Mouse (Mus musculus) G1E (cell line): ENCODE measurements around the gene Deaf1. TPM values are rescaled to one million over a fixed set of nuclear protein-coding genes. Genes with fewer than 3 reads are reported as not detected.

Experiments used
- ATAC-seq: 2 replicates; pipeline ENCODE4 v1.8.0; 2016; ENCODE audit warnings: mild to moderate bottlenecking; ENCODE audit not compliant: insufficient number of reproducible peaks, poor library complexity, low FRiP score, severe bottlenecking; ENCODE audit errors: extremely low read depth
- DNase-seq: peaks from one replicate; pipeline ENCODE4 v3.0.0; 2012; ENCODE audit warnings: low spot score
- H3K27me3 ChIP-seq: 2 replicates; pipeline ENCODE4 v1.6.1; 2012; ENCODE audit warnings: mild to moderate bottlenecking, low read length, inconsistent platforms; ENCODE audit not compliant: insufficient read depth
- H3K36me3 ChIP-seq: replicated peaks from 2 replicates; pipeline ENCODE3; 2012; ENCODE audit warnings: mild to moderate bottlenecking, inconsistent platforms
- H3K4me1 ChIP-seq: 2 replicates; pipeline ENCODE4 v1.6.1; 2012; ENCODE audit warnings: low read depth, low read length, inconsistent platforms, mixed read lengths; ENCODE audit not compliant: insufficient read depth
- H3K4me3 ChIP-seq: 2 replicates; pipeline ENCODE4 v1.5.1; 2012; ENCODE audit warnings: low read depth, mild to moderate bottlenecking, inconsistent platforms, low read length, moderate library complexity, mixed read lengths
- H3K9me3 ChIP-seq: replicated peaks from 2 replicates; pipeline ENCODE4 v1.6.1; 2012; ENCODE audit warnings: inconsistent platforms
- CTCF ChIP-seq: IDR thresholded peaks from 2 replicates; pipeline ENCODE4 v1.5.1; 2012; ENCODE audit warnings: low read depth, low read length, inconsistent platforms, mixed read lengths
- GATA1 ChIP-seq: IDR thresholded peaks from 2 replicates; pipeline ENCODE4 v1.6.1; 2012; ENCODE audit warnings: borderline replicate concordance, low read length, inconsistent platforms, mixed read lengths
- GATA2 ChIP-seq: IDR thresholded peaks from 2 replicates; pipeline ENCODE4 v1.6.1; 2012; ENCODE audit warnings: low read depth, low read length, inconsistent platforms, borderline replicate concordance
- POLR2AphosphoS5 ChIP-seq: IDR thresholded peaks from 2 replicates; pipeline ENCODE4 v1.6.1; 2012; ENCODE audit warnings: low read depth, low read length, inconsistent platforms; ENCODE audit not compliant: insufficient replicate concordance
- TAL1 ChIP-seq: conservative IDR thresholded peaks from 2 replicates; pipeline ENCODE4 v1.6.1; 2012; ENCODE audit warnings: low read depth, low read length, inconsistent platforms, mixed read lengths
- polyA plus RNA-seq: library from polyadenylated mRNA; stranded (reverse); fragments of >175 nt; gene quantifications from 2 replicates; pipeline ENCODE4 v1.2.3, GENCODE M21; 2012
- total RNA-seq, 2 experiments: library from RNA; stranded (forward) in 1 of 2; stranded (reverse) in 1 of 2; fragments of 200-1000 nt in 1 of 2; fragments of >200 nt in 1 of 2; fragmentation: Nextera tagmentation in 1 of 2; gene quantifications; 2 replicates each; pipeline ENCODE4 v1.2.3; 2014 to 2017

Gene Deaf1
- total and polyA plus RNA-seq, 3 experiments: 27.0 to 55.8 (median 41.2) TPM

- DNase-seq: no peak
- H3K27me3 ChIP-seq: peaks cover 55% of the 10 kb centered on the region
- H3K36me3 ChIP-seq: no peaks in the 10 kb centered on the region
- no peak overlapping the region for H3K4me3 ChIP-seq
- TF ChIP-seq POLR2AphosphoS5 (no peak), CTCF (no peak), GATA2 (no peak), TAL1 (no peak), GATA1 (no peak)
- H3K4me1 ChIP-seq: peaks cover 28% of the 10 kb centered on the region
- no peak for ATAC-seq
- H3K9me3 ChIP-seq: no peaks in the 10 kb centered on the region
Observed at GRCm38 (mm10) chr7:141355626-141356326, 28.3 kb upstream of the Deaf1 start.

DNA sequence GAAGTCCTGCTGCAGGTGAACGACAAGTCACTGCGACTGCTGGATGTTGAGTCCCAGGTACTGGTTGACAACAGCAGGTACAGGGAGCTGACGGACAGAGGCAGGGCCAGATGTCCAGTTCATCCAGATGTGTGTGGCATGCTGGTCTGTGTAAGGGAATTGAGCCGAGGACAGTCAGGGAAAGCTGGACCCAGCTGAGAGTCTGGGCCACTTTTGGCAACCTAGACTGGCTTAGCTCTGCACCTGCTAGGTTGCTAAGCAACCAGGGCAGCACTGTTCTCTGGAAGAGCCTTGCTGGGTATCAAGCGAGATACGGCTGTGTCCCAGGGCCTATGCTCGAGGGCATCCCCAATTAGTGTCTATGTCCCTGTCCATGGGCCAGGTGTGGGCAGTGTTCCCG is 27.6 kb upstream of the Deaf1 start:
- H3K36me3 ChIP-seq: no peaks in the 10 kb centered on the region
- TF ChIP-seq GATA1 (no peak), CTCF (no peak), POLR2AphosphoS5 (no peak), GATA2 (no peak), TAL1 (no peak)
- no peaks in the 10 kb centered on the region for H3K9me3 ChIP-seq

GRCm38 (mm10) chr7:141351061-141351460 is 23.6 kb upstream of the Deaf1 start:
- Histone ChIP-seq H3K4me3 (no peak overlapping the region), H3K36me3 (no peaks in the 10 kb centered on the region), H3K9me3 (no peaks in the 10 kb centered on the region), H3K27me3 (peaks cover 28% of the 10 kb centered on the region), H3K4me1 (peaks cover 7% of the 10 kb centered on the region)
- DNase-seq (no peak), ATAC-seq (no peak)
- no peak for TF ChIP-seq POLR2AphosphoS5
- no peak for TF ChIP-seq GATA2
- TF ChIP-seq GATA1: no peak
- no peak for TF ChIP-seq TAL1
- TF ChIP-seq CTCF: no peak

More for the DNA sequence above, 27.6 kb upstream of the Deaf1 start:
- no peak for ATAC-seq
- DNase-seq: no peak
- peaks cover 52% of the 10 kb centered on the region for H3K27me3 ChIP-seq
- no peak overlapping the region for H3K4me3 ChIP-seq
- peaks cover 22% of the 10 kb centered on the region for H3K4me1 ChIP-seq

DNA sequence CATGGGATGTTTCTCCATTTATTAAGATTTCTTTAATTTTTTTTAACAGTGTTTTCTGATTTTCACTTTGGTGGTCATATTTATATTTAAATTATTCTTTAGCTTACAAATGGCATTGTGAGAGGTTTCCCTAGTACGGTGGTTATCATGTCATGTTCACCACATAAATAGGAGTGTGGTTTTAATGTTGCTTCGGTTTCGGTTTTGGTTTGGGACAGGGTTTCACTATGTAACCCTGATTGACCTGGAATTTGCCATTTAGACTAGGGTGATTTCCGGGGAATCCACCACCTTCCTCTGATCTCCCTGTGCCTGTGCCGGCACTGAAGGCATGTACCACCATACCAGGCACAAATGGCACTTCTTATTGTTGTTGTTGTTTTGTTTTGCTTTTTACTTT is 17.3 kb upstream of the Deaf1 start:
- Histone ChIP-seq H3K4me1 (no peaks in the 10 kb centered on the region), H3K36me3 (no peaks in the 10 kb centered on the region), H3K4me3 (no peak overlapping the region), H3K9me3 (no peaks in the 10 kb centered on the region), H3K27me3 (peaks cover 29% of the 10 kb centered on the region)
- TF ChIP-seq POLR2AphosphoS5 (no peak), GATA1 (no peak), CTCF (no peak), TAL1 (no peak), GATA2 (no peak)
- no peak for ATAC-seq
- DNase-seq: no peak

DNA sequence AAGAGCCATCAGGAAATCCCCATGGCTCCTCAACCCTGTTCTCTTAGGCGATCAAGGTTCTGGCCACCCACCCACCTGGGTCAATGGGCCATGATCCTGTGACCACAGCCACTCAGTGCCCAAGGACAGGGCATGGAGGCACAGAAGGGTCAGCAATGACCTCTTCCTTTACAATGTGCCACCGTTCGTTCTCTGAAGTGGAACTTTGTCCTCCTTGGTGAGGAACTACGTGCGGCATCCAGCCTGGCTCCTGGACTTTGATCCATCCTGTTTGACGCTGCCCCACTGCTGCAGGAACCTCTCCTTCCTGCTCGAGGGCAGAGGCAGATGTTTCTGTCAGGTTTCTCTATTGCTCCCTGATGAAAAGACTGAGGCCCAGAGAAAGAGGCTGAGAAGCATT is 16.2 kb upstream of the Deaf1 start:
- ATAC-seq: no peak
- H3K36me3 ChIP-seq: no peaks in the 10 kb centered on the region
- DNase-seq: no peak

DNA sequence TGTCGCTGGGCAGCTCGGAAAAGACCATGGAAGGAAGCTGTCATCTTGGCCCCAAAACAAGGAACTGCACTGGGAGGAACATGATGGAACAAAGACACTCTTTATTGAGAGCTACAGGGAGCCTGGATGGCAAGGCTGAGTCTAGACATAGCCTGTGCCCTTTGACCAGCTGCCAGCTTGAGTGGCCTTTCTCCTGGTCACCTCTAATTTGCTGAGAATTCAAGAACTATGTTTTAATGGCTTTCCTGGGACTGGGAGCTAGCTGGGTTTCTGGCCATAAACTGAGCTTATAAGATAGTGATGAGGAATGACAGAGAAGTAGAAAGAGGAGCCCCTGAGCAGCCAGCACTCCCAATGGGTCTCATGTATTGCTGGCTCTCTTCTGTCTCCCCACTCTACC is 15.7 kb upstream of the Deaf1 start:
- no peak for DNase-seq
- Histone ChIP-seq H3K27me3 (peaks cover 40% of the 10 kb centered on the region), H3K9me3 (no peaks in the 10 kb centered on the region), H3K4me1 (peaks cover 10% of the 10 kb centered on the region), H3K4me3 (no peak overlapping the region), H3K36me3 (no peaks in the 10 kb centered on the region)
- no peak for ATAC-seq
- TF ChIP-seq CTCF (no peak), POLR2AphosphoS5 (no peak), GATA2 (no peak), TAL1 (no peak), GATA1 (no peak)

More for the DNA sequence above, 16.2 kb upstream of the Deaf1 start:
- Histone ChIP-seq H3K4me1 (peaks cover 5% of the 10 kb centered on the region), H3K9me3 (no peaks in the 10 kb centered on the region), H3K27me3 (peaks cover 39% of the 10 kb centered on the region), H3K4me3 (no peak overlapping the region)
- TF ChIP-seq TAL1 (no peak), GATA2 (no peak), CTCF (no peak), POLR2AphosphoS5 (no peak), GATA1 (no peak)
